Mouse (Mus musculus): ENCODE data around the gene Gm48551.

Gene Gm48551

DNA sequence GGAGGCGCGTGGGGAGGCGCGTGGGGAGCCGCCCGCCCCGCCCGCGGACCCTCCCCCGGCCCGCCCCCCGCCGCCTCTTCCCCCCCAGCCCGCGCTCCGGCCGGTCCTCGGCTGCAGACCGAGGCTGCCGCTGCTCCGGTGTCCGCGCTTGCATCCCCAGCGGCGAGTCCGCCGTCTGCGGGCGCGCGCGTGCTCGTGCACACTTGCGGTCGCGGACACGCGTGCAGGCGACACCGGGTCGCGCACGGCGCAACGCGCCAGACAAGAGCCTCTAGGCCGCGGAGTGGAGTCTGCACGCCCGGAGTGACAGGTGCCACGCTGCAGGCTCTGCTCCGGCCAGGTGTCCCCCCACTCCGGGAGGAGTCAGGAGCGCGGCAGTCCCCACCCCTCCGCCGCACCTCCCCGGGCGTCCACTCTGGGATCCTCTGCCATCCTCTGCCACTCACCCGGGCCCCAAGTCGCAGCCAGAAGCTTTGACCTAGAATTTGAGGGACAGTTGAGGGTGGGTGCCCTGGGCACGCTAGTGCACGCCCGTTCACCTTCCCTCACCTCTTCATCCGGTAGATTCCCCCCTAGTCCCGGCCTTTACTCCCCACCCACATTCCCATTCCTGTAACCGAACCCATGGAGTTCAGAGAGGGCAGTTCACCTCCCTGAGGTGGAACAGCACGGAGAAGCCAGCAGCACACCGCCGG, 46.7 kb downstream of the Gm48551 start:
- DNase-seq (ENCODE audit: low spot score), result peak; percentile 51

DNA sequence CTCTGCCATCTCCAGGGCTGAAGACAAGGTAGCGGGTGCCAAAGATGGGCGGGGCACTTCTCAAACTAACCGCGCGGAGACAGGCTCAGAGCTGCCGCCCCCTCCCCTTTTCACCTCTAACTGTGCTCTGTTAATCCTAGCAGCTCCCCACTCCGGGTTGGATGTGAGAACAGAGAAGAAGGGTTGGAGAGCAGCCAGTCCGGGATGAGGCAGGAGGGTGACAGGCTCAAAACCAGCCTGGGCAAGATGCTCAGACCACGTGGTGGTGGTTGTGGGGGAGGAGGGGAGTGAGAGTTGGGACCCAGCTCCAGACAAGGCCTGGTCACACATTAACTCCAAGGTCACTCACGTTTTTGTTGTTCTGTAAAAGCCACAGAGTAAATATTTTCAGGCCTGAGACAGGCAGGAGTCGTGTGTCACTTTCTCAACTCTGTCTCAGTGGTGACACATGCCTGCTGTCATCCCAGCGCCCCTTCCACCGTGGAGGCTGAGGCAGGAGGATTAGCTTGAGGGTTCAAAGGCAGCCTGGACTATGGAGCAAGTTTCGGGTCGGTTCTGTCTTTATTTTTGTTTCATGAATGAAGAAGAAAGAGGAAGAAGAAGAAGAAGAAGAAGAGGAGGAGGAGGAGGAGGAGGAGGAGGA, 47.4 kb downstream of the Gm48551 start:
- DNase-seq (ENCODE audit: low spot score), result peak; percentile 29

DNA sequence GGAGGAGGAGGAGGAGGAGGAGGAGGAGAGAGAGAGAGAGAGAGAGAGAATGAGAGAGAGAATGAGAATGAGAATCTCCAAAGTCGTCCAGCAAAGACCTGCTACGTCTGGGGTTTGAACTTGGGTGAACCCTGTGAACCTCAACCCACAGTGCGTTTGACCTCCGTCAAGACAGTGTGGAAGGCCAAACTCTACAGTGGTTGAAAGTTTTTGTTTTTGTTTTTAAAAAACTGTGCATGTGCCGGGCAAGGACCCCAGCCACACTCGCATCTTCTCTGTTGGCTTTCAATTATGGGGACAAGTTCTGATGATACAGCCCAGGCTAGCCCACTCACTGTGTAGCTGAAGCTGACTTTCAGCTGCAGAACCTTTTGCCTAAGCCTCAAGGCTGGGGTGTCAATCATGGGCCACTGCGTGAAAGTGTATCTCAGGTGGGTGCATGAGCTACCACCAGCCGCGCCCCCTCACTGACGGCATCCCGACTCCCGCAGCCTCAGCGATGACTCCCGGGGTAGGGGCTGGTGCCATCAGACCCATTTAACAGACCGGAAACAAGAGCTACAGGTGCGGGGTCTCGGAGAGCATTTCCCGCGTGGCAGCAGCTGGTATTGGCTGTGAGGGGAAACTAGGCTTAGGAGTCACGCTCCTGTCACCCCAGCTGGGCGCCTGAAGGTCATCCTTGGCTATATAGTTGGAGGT, 48.1 kb downstream of the Gm48551 start:
- no peak for DNase-seq (ENCODE audit: low spot score)

DNA sequence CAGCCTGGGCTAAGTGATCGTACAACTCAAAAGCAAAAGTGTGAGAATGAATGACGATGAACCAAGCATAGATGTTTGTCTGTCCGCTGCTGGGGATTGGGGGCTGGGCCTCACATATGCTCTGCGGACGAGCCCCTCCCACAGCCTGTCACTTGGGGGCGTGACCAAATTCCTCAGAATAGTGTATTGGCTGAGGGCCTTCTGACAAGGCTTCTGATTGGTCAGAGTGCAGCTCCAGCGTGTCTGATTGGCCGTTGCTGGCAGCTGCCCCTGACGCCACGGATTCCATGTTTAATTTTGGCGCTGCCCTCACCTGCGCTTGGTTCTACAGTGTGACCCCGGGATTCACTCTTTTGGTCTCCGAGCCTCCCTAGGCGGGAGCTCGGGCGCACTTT, 48.6 kb downstream of the Gm48551 start:
- peak; percentile 94 for DNase-seq (ENCODE audit: low spot score)

DNA sequence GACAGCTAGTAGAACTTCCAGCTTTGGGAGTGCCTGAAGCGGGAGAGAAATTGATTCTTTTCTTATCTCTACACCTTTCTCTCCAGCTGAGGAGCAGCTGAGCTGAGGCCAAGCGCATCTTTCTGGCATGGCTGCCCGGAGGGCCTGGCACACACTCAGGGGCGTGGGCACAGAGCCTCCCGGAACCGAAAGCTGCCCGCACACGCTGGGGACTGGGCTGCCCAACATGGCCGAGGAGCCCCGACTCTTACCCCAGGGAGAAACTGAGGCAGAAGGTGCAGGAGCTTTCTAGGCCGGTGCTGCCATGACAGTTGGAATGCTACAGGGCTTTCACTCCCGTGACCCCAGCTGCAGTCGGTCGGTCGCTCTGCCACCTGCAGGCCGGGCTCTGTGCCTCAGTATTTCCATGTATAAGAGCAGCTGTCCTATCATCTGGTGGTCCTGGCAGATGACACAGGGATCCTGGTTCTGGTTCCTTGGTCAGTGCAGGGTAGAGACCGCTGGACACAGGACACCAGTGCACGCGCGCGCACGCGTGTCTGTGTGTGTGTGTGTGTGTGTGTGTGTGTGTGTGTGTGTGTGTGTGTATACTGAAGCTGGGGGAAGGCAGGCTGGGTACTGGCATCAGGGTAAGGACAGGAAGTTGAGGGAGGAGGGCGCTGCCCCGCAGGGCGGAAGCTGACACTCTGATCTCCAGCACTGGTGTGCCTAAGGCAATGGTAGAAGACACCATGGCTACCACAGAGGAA, 49.4 kb downstream of the Gm48551 start:
- peak; percentile 79 for DNase-seq (ENCODE audit: low spot score)

DNA sequence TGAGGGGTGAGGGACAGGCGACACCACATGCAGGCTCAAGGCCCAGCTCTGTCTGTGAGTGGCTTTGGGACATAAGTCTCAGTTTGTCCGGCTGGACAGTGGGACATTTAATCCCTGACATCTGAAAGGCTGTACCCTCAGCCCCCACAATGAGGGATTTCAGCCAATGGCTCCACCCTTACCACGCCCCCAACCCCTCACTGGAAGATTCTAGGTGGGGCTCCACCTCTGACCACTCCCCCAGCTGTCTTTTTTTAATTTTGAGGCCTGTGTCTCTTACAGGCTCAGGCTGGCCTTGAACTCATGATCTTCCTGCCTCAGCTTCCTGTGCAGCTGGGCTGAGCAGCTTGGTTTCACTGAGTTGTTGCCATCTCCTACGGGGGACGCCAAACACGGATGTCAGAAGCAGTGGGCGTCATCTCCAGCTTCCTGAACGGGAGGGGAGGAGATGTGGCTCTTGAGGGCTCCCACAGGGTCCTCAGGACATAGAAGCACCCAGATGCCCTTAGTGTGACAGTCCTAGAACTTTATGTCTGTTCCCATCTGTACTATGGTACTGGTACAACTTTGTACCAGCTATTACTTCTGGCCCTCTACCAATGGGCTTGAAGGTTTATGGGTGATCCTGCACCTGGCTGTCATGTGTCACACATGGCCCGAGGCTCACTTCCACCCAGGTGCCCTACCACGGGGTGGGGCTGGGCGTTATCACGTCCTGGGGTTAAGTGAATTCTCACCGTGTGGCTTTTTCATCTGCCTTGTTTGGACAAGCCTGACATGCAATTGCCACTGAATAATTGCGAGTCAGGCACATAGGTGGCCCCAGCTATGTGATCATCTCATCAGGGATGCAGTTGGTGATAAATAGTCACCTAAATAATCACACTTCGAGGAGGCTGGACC, 50.3 kb downstream of the Gm48551 start:
- DNase-seq (ENCODE audit: low spot score), result peak; percentile 36

DNA sequence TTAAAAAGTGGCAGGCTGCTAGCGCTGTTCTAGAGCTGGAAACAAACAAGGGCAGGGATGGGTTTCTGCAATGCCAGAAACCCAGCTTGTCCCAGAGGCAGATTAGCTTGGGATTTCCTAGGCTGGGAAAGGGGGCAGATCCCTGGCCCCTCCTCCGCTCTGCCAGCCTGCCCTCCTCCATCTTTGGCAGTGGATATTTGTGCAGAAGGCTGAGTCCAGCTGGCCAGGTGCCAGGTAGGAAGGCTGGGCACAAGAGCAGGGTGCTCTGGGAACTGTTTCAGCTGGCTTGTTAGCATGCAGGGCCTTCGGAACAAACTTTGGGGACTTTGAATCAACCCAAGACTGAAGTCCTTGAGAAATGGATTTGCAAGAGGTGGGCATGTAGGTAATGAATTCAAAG, 51.2 kb downstream of the Gm48551 start:
- DNase-seq (ENCODE audit: low spot score), result no peak

DNA sequence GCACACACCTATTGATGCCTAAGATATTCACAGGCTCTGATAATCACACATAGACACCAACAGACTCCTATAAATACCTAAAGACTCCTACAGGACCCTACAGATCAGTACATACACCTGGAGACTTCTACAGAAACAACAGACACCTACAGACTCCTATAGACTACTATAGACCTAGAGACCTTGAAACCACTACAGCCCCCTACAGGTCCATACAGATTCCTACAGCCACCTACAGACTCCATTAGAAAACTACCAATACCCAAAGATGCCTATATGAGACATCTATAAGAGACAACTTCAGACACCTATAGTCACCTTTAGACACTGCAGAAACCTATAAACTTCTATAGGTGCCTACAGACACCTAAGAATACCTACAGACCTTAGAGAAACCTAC, 56.8 kb downstream of the Gm48551 start:
- DNase-seq (ENCODE audit: low spot score), result no peak
